Mouse (Mus musculus) C2C12 (cell line): ENCODE data around the gene Gm3646.

Experiments used
- CTCF ChIP-seq: IDR thresholded peaks from one replicate; pipeline ENCODE4 v1.5.1; 2011; ENCODE audit not compliant: control insufficient read depth, insufficient read depth, insufficient read length
- FOSL1 ChIP-seq: IDR thresholded peaks from one replicate; pipeline ENCODE4 v1.8.0; 2011; ENCODE audit warnings: mild to moderate bottlenecking, low read length; ENCODE audit not compliant: poor library complexity, insufficient read depth, severe bottlenecking
- MYOD1 ChIP-seq: IDR thresholded peaks from one replicate; pipeline ENCODE4 v1.6.1; 2011; ENCODE audit warnings: low read depth; ENCODE audit not compliant: control insufficient read depth, insufficient read length

GRCm38 (mm10) chr1:39768017-39768416, 37.1 kb downstream of the Gm3646 start:
- no peak for TF ChIP-seq CTCF
- TF ChIP-seq MYOD1 = no peak
- TF ChIP-seq FOSL1 = no peak
